Mouse (Mus musculus): ENCODE measurements at regions not wholly inside any gene's neighbourhood (a gene's known extent, or its start where the extent isn't known, plus 50 kb on each side); places are given as distances from the start of the nearest gene placed in this dataset.

DNA sequence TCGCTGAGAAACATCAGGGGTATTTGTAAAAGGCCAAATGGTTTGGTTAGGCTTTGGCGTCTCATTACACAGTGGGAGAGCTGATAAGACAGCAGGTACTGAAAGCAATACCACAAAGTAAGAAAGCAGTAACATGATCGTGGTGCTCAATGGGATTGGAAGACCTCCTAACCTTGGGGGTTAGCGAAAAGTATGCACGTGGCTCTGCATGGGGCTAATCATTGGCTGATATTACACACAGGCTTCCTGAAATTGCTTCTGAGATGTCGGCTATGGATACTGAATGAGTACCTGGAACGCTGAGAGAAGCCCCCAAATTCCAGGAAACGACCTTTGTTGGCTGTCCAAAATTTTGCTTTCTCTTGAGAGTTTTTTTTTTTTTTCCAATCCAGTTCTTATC, 207.6 kb downstream of the Trim52 start:
- TF ChIP-seq CTCF (IDR thresholded peaks at IDR 0.05; ENCODE audit: borderline replicate concordance, insufficient read depth, low read depth, low read length) (no peak), POLR2A (IDR thresholded peaks at IDR 0.05; ENCODE audit: borderline replicate concordance, insufficient read depth, low read length) (no peak)

All from cerebellum, adult 2 months (tissue).